Mouse (Mus musculus): ENCODE results near the gene Hypk.

The Hypk gene

GRCm38 (mm10) chr2:121452990-121453389, at the start of gene Hypk:
Gene Hypk, plus strand, starts transcription at chr2:121453290.
- DNase-seq: no peak

GRCm38 (mm10) chr2:121403296-121403695, 49.8 kb upstream of the Hypk start:
- DNase-seq: no peak

- no peak for DNase-seq
These were observed 44.9 kb upstream of the Hypk start for GRCm38 (mm10) chr2:121408160-121408559.

DNA sequence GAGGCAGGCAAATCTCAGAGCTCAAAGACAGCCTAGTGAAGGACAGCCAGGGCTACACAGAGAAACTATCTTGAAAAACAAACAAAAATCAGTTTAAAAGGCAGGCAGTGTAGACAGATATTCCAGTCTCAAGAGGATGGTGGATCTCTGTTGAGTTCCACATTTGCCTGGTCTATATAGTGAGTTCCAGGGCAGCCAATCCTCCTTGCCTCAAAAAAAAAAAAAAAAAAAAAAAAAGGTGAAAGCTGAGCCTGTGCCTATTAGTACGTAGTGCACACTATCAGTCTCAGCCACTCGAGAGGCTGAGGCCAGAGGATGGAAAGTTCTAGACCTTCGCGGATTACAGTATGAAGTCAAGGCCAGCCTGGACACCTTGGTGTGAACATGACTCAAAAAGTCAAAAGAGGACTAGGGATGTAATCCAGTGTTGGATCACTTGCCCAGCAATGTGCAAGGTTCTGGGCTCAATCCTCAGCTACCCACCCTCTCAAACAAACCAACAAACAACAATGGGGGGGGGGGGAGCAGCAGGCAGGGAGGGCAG, 40.2 kb upstream of the Hypk start:
- no peak for DNase-seq

DNA sequence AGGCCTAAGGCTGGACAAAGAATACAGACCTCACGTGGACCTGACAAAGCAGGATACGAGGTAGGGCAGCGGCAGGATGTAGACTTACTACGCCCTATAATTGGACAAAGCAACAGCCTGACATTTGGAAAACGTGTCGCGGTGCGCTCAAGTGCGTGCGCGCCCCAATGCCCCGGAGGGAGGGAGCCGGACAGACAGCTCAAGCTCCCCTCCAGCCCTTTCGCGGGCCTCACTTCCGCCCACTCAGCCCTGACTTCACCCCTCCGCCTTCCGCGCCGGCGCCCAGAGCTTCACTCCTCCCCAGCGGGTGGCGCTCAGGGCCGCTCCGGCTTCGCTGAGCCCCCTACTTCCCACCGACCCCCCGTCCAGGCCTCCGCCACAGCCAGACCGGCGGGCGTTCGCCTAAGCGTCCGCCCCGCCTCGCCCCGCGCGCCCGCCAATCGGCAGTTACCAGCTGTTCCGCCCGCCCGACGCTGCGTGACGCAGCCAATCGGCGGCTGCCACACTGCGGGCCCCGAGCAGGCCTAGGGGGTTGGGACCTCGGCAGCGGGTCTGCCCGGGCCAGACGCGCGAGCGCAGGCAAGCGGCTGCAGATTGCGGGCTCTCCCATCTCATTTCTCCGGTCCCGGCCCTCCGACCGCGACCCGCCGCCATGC, 39.6 kb upstream of the Hypk start, which contains the start of the genes Pdia3 and Catsper2:
Gene Pdia3, plus strand, starts transcription at position 389 of the 656 bp plus-strand sequence.
Gene Catsper2, minus strand, starts transcription at position 406 of the 656 bp plus-strand sequence.
- peak; percentile 96 for DNase-seq

GRCm38 (mm10) chr2:121414139-121414685, 38.9 kb upstream of the Hypk start:
- DNase-seq: peak; percentile 37

GRCm38 (mm10) chr2:121415103-121415502, 38.0 kb upstream of the Hypk start:
- no peak for DNase-seq

DNA sequence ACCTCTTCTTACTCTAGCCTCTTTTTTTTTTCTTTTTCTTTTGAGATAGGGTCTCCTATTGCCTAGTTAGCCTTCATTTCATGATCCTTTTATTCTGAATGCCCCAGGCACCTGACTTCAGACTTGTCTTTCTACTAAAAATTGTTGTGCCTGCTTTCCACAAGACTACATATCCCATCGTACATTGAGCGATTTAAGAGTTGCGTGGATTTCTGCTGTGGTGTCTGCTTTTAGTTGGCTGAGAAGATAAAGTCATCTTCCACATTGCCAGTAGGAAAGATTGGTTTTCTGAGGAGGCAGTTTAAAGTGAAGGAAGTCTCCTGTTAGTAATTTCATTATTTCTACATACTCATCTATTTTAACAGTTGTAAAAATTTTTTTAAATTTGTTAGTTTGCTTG, 37.5 kb upstream of the Hypk start:
- DNase-seq: no peak

GRCm38 (mm10) chr2:121416356-121416755, 36.7 kb upstream of the Hypk start:
- DNase-seq: no peak

DNA sequence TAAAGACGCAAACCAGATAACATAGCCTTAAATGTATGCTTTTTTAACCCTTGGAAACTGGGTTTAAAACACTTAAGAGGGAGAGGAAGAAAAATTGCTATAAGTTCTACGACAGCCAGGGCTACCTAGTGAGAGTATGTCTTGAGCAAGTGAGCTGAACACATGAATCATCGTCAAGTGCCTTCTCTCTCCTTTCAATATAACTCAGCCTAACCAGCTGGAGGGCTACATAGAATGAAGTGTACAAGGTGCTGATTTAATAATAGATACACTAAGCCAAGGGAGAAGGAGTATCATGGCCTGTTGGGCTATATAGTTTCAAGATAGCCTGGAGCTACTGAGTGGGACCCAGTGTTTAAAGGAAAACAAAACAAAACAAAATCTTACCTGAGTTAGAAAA, 34.6 kb upstream of the Hypk start:
- DNase-seq: no peak

DNA sequence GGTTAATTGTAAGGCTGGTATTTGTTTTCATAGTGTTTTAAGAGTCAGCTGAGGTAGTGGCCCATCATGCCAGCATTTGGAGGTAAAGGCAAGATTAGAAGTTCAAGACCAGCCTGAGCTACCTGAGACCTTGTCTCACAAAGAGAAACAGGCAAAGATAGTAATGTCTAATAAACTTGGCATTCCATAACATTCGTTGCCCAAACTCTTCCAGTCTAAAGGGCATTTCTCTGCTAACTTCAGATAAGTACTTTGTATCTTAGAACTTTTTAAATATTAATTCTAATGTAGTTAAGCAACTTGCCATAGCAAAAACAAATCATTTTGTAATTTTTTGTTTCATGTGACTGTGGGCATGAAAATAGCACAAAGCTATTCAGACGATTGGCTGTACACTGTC, 29.9 kb upstream of the Hypk start:
- DNase-seq: no peak

GRCm38 (mm10) chr2:121425890-121426289, 27.2 kb upstream of the Hypk start:
- DNase-seq: no peak

- DNase-seq: no peak
These were observed 18.2 kb upstream of the Hypk start for GRCm38 (mm10) chr2:121434854-121435253.

DNA sequence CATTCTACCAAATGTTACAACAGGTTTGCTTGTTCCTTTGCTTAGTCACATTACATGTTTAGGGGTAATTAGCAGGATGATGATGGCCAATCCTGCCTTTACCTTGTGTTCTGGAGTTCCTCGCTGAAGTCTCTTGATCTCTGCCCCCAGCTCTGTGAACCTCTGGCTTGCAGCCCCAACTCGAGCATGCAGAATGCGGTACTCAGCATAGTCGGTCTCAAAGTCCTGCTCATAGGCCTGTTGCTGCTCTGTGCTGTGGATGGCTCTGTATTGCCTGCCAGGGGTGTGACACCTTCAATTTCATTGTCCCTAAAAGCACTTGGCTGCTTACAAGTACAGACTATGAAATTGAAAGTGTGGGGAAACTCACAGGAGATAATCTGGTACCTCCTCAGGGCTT, 13.3 kb upstream of the Hypk start:
- DNase-seq: peak; percentile 82

DNA sequence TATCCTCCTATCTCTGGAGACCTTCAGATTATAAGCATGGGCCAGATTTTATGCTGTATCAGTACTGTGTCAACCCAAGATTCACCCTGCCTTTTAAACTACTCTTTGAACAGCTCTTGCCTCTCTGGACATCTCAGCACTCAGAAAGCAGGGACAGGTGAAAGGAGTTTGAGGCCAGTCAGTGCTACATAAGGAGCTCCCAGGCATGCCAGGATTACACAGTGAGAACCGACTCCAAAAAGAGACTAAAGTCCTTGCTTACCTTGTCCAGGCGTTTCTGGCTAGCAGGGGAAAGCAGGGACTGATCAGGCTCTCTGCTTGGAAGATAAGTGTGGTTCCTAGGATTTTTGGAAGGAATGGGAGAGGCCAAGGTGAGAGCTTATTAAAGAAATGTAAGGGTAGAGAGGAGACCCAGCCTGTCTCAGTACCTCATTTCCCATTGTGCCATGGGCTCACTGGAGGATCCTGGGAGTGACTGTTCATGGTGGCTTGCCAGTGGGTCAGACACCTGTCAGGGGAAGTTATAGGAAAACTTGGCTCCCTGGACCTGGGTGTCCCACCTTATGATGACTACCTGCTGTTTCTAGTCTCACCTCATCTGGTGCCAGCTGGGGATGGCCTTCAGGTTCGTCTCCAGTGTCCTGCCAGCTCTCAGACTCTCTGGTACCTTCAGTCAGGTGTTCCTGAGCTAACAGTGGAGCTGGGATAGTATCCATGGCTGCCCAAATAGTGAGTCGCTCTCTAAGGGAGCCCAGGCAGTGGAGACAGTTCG, 12.1 kb upstream of the Hypk start:
- no peak for DNase-seq

GRCm38 (mm10) chr2:121441800-121442199, 11.3 kb upstream of the Hypk start:
- no peak for DNase-seq

DNA sequence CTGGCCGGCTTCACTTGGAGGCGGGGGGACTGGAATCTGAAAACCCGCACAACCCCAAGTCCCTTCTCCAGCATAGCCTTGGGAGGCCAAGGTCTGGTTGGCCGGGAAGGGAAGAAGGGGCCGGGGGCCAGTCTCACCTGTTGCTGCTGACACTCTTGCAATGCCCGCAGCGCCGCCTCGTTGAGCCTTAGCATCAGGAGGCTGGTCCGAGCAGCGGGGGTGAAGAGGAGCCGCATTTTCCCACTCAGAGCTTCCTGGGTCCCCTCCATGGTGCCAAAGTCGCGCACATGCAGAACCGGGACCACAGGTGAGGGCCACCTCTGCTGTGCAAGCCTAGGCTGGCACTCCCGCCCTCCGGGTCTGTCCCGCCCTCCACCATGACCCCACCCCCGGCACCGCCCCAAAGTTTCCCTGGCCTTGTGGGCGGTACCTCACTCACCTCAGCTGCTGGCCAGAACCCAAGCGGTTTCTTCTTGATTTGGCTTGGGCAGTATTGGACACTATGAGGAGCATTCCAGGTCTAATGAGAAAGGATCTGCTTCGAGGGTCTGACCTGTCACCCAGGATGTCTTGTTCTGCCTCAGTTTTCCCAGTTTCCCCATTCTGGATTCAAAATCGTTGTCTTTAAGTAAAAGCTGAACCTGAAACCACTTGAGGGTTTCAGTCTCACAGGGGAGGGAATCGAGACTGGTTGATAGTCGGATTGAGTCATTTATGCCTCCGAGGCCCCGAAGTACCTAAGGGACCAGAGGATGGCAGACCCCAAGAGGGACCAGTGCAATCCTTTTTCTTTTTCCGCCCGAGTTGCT, 10.6 kb upstream of the Hypk start:
- peak; percentile 82 for DNase-seq

GRCm38 (mm10) chr2:121443068-121443349, 10.1 kb upstream of the Hypk start:
- DNase-seq: no peak

GRCm38 (mm10) chr2:121444178-121444577, 8.9 kb upstream of the Hypk start, which contains the start of gene Ell3:
Gene Ell3, minus strand, starts transcription at chr2:121444278.
- no peak for DNase-seq

DNA sequence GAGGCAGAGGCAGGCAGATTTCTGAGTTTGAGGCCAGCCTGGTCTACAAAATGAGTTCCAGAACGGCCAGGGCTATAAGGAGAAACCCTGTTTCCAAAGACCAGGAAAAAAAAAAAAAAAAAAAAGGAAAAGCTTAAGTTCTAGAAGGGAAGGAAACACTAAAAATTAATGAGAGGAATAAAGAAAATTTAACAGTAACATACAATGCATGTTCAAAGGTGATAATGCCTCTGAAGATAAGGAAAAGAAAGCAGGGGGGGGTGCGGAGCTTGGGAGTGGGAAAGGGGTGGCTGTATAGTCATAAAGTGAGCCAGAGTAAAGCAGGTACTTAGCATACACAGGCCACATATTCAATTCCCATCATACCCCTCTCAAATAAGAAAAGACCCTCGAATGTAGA, 8.0 kb upstream of the Hypk start:
- DNase-seq: no peak

- DNase-seq: no peak
These were observed 6.6 kb upstream of the Hypk start for GRCm38 (mm10) chr2:121446506-121446905.

GRCm38 (mm10) chr2:121447006-121447405, 6.1 kb upstream of the Hypk start:
- no peak for DNase-seq

DNA sequence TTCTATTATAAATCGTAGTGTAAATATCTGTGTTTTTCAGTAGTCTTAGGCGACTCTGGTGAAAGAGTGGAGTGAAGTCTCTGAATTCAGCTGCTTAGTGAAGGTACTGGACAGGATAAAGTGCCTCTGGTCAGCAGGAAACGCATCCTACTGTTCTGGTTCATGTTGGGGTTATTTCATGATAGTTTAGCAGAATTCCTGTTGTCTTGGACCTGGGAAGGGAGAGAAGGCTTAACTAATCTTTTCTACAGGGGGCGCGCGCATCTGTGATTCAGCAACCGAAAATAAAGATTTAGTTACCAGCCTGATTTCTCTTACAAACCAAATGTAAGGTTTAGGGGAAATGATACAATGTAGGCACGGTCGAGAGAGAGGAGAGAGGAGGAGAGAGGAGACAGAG, 5.0 kb upstream of the Hypk start:
- peak; percentile 48 for DNase-seq

All from kidney, adult 11 months (tissue).